Mouse (Mus musculus): Measurements from ENCODE around the gene Dusp28. TPM values are rescaled to one million over a fixed set of nuclear protein-coding genes. Genes with fewer than 3 reads are reported as not detected.

The Dusp28 gene
- polyA plus RNA-seq (2017; shearing (Covaris generic)): 12.1 TPM

GRCm38 (mm10) chr1:92906779-92907631, at the start of gene Dusp28:
Gene Dusp28 (plus strand): TSS chr1:92906981.

GRCm38 (mm10) chr1:92902786-92903185, 4.0 kb upstream of the Dusp28 start, which contains the start of gene Ankmy1:
Gene Ankmy1 (minus strand): TSS chr1:92902906.

GRCm38 (mm10) chr1:92910239-92910885, 3.6 kb downstream of the Dusp28 start, which contains the start of gene Rnpepl1:
Gene Rnpepl1 (plus strand): TSS chr1:92910783.

DNA sequence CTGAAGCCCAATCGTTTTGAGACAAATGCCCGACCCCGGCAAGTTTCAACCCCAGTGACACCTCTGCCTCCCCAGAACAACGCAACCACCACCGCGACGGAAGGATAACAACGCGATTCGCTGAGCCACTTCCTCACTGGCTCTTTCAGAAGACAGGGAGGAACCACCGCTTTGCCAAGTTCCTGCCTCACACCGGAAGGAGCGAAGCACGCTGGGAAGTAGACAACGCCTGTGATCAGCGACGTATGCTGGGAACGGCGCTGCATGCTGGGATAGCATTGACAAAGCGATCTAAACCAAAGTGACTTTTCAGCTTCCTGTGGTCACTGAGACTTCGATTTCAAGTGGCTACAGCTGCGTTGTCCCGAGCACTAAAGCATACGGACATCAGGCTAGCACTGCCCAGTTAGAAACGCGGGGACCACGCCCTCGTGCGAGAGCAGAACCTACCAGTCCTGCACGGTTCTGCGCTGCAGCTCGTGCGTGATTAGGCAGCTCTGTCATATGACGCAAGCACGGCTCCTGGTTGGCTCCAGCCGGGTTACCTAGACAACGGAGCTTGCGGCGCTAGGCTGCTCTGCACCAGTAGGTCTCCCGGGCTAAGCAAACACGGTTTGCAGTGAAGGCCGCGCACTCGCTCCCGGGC, 27.5 kb downstream of the Dusp28 start, which contains the start of gene Capn10:
Gene Capn10 (plus strand): TSS at position 195 of the 646 bp plus-strand sequence.

GRCm38 (mm10) chr1:92950607-92951006, 43.8 kb downstream of the Dusp28 start, which contains the start of gene Gpr35:
Gene Gpr35 (plus strand): TSS chr1:92950865.

Other genes starting within 250 kb of the Dusp28 start
- gene Gpc1, start 75.3 kb upstream of the Dusp28 start, polyA plus RNA-seq (2017; shearing (Covaris generic)): 4.7 TPM
- 0.80 TPM for gene Ankmy1, start 4.1 kb upstream of the Dusp28 start, polyA plus RNA-seq (2017; shearing (Covaris generic))
- gene Rnpepl1, start 3.8 kb downstream of the Dusp28 start, polyA plus RNA-seq (2017; shearing (Covaris generic)): 146 TPM
- gene Capn10, start 27.4 kb downstream of the Dusp28 start, polyA plus RNA-seq (2017; shearing (Covaris generic)): 14.9 TPM
- gene Gpr35, start 43.9 kb downstream of the Dusp28 start, polyA plus RNA-seq (2017; shearing (Covaris generic)): 0.47 TPM
- not detected for gene Aqp12, start 99.4 kb downstream of the Dusp28 start, polyA plus RNA-seq (2017; shearing (Covaris generic))
- not detected for gene Kif1a, start 195.0 kb downstream of the Dusp28 start, polyA plus RNA-seq (2017; shearing (Covaris generic))
- not detected for gene Agxt, start 228.3 kb downstream of the Dusp28 start, polyA plus RNA-seq (2017; shearing (Covaris generic))